Mouse (Mus musculus): ENCODE data around the gene Setdb2. TPM values are rescaled to one million over a fixed set of nuclear protein-coding genes. Genes with fewer than 3 reads are reported as not detected.

Gene Setdb2
- total RNA-seq (2021), result 1 to 10 TPM; 5.3 to 6.7 TPM
- long read RNA-seq, experiment 1, transcript Setdb2-205 (14 exons, 2,995 nt), result major isoform, 5 of 8 reads
- long read RNA-seq, experiment 1, partial matches to known transcripts, result 0 of 8 reads
- long read RNA-seq, experiment 1, other reads (novel, unspliced or antisense), result 3 of 8 reads
- long read RNA-seq, experiment 2, transcript Setdb2-205 (14 exons, 2,995 nt), result major isoform, 5 of 9 reads
- long read RNA-seq, experiment 2, partial matches to known transcripts, result 1 of 9 reads
- long read RNA-seq, experiment 2, other reads (novel, unspliced or antisense), result 3 of 9 reads

DNA sequence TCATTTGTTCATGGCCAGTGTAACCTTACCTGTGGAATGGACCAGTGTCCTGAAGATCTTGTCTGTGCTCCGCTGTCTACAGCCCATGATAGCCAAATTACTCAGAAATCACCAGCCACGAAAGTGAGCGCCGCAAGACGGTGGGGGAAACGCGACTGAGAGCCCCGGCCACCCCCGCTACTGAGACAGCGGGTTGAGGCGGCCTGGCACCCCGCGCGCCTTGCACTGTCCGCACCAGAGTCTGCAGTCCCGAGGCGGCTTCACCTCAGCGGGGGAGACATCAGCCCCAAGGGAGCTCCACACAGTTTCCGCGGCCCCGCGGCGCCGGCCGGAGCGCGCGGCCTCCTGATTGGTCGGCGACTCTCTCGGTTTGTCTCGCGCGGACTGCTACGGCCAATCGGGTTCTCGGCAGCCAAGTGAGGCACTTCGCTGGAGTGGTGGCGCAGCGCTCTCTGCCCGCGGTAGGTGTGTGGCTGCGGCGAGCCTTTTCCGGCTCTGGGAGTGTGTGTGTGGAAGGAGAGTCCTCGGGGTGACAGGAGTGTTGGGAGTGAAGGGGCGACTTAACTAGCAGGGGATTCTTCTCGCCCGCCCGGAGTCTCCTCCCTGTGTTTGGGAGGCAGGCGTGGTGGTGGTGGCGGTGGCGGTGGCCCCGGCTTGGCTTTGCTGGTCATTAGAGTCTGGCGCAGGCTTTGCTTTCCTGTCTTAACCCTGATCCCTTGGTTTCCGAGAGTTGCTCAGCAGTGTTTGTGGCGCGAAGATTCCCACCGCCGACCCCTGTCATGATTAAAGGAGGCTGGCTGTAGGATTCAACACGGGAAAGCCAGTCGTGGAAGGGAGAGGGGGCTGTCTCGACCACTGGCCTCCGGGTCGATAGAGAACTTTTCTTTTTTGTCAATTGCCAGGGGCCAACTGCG is at the start of gene Setdb2, which contains the start of gene Cab39l:
Setdb2 (minus strand) TSS at position 327 of the 914 bp plus-strand sequence.
Cab39l (plus strand) TSS at position 415 of the 914 bp plus-strand sequence.
- peak; percentile 97 for DNase-seq
- peak within 1 kb of the TSS; percentile 92 for H3K27ac ChIP-seq
- peak; percentile 40; the same call in 1 of the 2 replicates for TF ChIP-seq CTCF (IDR thresholded peaks at IDR 0.05)
- intact Hi-C loops (cut with DNase I), result loop anchor here (2.0 kb wide), 1 partner anchor 76 kb away; the partner anchor contains the start of gene Phf11d
- peak within 1 kb of the TSS; percentile 74 for H3K4me3 ChIP-seq

DNA sequence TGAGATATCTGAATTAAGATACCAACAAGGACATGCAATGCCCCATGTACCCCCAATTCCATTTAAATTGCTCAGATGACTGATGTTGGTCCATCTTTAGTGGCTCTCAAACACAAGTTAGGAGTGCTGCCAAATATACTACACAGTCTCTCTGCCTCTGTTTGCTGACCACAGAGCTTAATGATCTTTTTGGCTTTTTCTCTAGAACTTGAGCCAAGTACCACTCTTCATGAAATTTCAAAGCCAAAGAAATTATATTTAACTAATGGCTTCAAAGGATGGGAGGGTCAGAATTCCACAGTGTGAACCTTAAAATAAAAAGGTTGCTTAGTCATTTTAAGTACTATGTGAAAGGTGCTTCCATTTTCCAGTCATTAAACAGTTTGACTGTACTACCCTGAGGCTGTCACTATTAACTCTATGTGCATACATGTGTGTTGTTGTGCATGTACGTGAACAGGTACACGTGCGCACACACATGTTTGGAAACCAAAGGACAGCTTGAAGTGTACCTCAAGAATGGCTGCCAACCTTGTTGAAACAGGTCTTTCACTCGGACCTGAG is 44.6 kb upstream of the Setdb2 start:
- H3K27ac ChIP-seq, result no peak overlapping the region
- no peak overlapping the region for H3K4me3 ChIP-seq
- intact Hi-C loops (cut with DNase I), result no loop called here
- TF ChIP-seq CTCF (IDR thresholded peaks at IDR 0.05), result no peak
- no peak for DNase-seq

DNA sequence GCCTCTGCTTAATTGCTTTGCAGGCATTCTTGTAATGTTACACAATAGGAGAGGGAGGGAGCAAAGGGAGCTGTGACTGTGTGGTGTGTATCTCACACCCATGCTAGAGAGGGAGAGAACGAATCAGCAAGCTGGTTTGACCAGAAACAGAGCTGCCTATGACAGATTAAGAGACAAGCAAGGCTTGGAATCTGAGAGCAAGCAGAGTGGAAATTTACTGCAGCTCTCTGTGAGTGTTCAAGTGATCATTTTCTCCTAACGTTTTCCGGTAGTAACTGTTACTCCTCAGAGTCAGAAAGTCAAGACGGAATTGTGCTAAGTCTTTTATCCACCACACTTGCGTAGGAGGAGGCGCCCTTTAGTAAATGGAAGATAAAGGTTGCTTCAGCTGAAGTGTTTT is 38.0 kb upstream of the Setdb2 start:
- DNase-seq, result no peak
- TF ChIP-seq CTCF (IDR thresholded peaks at IDR 0.05), result no peak
- intact Hi-C loops (cut with DNase I), result no loop called here
- Histone ChIP-seq H3K4me3 (peak overlapping the region; percentile 62), H3K27ac (peak overlapping the region; percentile 72)

DNA sequence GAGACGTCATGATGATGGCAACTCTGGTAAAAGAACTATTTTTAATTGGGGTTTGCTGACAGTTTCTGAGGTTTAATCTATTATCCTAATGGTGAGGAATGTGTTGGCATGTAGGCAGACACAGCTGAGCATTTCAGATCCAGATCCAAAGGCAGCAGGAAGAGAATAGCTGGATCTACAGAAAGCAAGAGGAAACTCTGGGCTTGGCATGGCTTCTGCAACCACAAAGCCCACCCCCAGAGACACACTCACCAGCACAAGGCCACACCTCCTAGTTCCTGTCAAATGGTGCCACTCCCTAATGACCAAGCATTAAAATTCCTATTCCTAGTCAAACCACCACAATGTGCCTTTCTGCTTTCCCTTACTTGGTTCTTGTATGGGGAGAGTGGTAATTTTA is 30.1 kb upstream of the Setdb2 start:
- DNase-seq, result no peak
- Histone ChIP-seq H3K27ac (no peak overlapping the region), H3K4me3 (no peak overlapping the region)
- intact Hi-C loops (cut with DNase I), result no loop called here
- no peak for TF ChIP-seq CTCF (IDR thresholded peaks at IDR 0.05)

DNA sequence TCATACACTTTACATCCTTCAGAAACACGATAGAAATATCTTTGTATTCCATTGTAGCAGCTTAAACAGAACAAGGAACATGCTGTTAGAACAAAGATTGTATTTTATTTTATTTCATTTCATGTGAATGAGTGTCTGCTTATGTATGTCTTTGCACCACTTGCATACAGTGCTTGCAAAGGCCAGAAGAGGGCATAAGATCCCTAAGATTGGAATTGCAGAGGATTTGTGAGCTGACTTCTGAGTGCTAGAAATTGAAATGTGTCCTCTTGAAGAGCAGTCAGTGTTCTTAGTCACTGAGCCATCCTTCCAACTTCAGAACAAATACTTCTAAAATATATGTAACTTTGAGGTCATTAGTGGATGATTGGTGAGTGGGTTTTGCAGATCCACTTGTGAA is 27.1 kb upstream of the Setdb2 start:
- H3K27ac ChIP-seq, result no peak overlapping the region
- H3K4me3 ChIP-seq, result no peak overlapping the region
- DNase-seq, result no peak
- intact Hi-C loops (cut with DNase I), result loop anchor here (2.0 kb wide), 1 partner anchor 89 kb away; no protein-coding TSS in a partner anchor
- TF ChIP-seq CTCF (IDR thresholded peaks at IDR 0.05), result peak; percentile 71

DNA sequence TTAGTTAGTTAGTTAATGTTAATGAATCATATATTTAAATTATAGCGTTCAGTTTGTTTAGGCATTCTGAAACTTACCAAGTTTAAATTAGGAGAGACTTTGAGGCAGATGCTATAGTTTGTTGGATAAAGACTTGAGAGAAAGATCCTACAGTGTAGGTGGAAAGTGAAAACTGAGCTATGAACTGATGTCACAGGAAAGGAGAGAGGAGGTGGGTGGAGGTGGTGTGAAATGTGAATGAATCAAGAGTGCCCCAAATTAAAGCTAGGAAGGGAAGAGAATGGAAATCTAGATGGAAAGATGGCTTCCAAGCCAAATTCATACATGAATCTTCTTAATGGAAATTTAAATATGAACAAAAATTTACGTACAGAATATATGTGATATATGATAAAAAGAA is 25.8 kb upstream of the Setdb2 start:
- TF ChIP-seq CTCF (IDR thresholded peaks at IDR 0.05), result no peak
- intact Hi-C loops (cut with DNase I), result no loop called here
- DNase-seq, result no peak
- Histone ChIP-seq H3K4me3 (no peak overlapping the region), H3K27ac (no peak overlapping the region)

DNA sequence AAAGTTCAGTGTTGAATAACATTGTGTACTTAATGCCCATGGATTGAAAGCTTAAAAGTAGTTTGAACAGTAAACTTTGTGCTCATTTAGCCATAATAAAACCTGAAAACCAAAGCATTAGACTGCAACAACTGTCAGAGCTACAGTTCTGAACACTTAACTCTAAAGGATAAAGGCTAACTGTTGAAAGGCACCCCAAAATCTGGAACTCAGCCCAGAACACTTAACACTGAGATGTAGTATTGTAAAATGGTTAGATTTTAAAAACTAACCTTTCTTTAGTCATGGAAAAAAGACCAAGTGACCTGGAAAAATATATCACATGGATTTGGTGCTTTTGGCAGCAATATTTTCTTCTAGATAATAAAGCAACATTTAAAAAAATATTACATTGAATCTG is 7.3 kb upstream of the Setdb2 start:
- intact Hi-C loops (cut with DNase I), result no loop called here
- no peak overlapping the region for H3K4me3 ChIP-seq
- DNase-seq, result no peak
- H3K27ac ChIP-seq, result no peak overlapping the region
- TF ChIP-seq CTCF (IDR thresholded peaks at IDR 0.05), result no peak

DNA sequence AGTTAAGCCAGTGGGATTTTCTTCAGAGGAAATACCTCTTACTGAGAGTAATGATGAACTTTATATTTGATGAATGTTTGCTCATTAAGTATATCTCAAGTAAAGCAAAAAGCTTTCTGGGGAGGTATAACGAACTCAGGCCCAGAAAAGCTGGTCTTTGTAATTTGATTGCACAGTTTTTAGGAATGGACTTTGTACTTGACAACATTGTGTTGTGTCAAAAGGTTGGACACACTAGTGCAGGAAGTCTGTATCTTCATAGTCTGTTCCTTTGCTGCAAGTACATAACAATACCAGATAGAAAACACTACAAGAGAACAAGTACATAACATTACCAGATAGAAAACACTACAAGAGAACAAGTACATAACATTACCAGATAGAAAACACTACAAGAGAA is 4.7 kb upstream of the Setdb2 start:
- Histone ChIP-seq H3K4me3 (no peak overlapping the region), H3K27ac (no peak overlapping the region)
- DNase-seq, result no peak
- no peak for TF ChIP-seq CTCF (IDR thresholded peaks at IDR 0.05)
- intact Hi-C loops (cut with DNase I), result no loop called here

DNA sequence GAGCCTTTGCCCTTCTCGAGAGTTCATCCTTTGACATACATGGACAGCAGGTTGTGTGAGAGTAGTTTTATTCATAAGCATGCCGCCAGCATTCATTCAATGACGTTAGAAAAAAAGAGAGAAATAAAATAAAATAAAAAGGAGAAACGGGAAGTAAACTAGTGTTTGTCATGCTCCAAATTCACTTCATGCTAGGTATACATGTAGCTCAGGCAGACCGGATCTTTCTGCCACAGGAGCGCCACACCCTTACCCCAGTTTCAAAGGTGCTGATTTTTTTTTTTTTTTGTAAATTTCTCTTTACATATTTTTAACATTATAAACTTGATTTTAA is 755 bp upstream of the Setdb2 start:
- Histone ChIP-seq H3K27ac (peak overlapping the region; percentile 92), H3K4me3 (peak overlapping the region; percentile 74)
- no peak for DNase-seq
- no peak for TF ChIP-seq CTCF (IDR thresholded peaks at IDR 0.05)
- intact Hi-C loops (cut with DNase I), result loop anchor here (2.0 kb wide), 1 partner anchor 77 kb away; the partner anchor contains the start of gene Phf11d

DNA sequence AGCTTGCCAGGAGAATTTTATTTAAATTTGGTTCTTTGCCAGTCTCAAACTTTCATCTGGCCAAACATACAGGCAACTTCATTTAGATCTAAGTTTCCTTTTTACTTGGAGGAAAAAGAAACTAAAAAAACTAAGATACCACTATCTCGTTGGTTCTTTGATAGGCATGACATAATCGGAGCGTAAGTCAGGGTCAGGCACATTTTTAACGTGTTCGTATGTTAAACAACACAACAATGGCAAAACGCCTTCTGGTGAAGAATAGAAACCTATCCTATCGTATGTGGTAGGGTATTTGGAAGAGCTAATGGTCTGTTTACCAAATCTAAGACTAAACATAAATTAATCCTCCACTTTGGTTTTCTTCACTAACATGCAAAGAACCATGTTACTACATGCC is 645 bp downstream of the Setdb2 start:
- no peak for DNase-seq
- H3K27ac ChIP-seq, result peak overlapping the region; percentile 92
- H3K4me3 ChIP-seq, result peak overlapping the region; percentile 74
- TF ChIP-seq CTCF (IDR thresholded peaks at IDR 0.05), result no peak
- intact Hi-C loops (cut with DNase I), result loop anchor here (2.0 kb wide), 1 partner anchor 75 kb away; the partner anchor contains the start of gene Phf11d

DNA sequence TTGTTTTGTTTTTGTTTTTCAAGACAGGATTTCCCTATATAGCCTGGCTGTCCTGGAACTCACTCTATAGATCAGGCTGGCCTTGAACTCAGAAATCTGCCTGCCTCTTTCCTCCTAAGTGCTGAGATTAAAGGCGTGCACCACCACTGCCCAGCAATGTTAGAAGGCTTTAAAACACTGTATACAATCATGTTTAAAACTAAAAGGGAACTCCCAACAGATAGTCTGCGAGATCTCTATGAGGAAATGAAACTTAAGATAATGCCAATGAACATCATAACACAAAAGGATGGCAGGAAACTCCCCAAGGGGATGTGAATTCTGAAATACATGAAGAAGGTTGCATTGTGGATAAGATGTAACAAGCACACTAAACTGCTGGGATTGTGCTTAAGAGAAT is 2.2 kb downstream of the Setdb2 start:
- DNase-seq, result no peak
- no peak overlapping the region for H3K27ac ChIP-seq
- H3K4me3 ChIP-seq, result no peak overlapping the region
- intact Hi-C loops (cut with DNase I), result no loop called here
- no peak for TF ChIP-seq CTCF (IDR thresholded peaks at IDR 0.05)

DNA sequence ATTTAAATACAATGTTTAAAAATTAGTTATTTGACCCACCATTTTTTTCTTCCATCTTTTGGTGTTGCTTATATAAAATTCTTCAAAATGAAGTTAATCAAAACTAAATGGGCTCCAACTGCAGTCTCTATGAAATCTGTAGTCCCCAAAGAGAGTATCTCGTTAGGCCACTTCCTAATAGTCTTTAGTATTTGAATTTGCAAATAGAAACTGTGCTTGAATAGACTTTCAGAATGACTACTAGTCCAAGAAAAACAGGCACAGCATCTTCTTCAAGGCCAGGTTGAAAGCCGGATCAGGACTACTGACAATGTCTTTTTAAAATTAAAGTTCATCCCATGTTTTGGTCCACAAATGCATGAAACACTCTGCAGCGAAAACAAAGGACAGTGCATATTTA is 3.3 kb downstream of the Setdb2 start:
- no peak overlapping the region for H3K4me3 ChIP-seq
- intact Hi-C loops (cut with DNase I), result no loop called here
- TF ChIP-seq CTCF (IDR thresholded peaks at IDR 0.05), result no peak
- DNase-seq, result no peak
- H3K27ac ChIP-seq, result no peak overlapping the region

DNA sequence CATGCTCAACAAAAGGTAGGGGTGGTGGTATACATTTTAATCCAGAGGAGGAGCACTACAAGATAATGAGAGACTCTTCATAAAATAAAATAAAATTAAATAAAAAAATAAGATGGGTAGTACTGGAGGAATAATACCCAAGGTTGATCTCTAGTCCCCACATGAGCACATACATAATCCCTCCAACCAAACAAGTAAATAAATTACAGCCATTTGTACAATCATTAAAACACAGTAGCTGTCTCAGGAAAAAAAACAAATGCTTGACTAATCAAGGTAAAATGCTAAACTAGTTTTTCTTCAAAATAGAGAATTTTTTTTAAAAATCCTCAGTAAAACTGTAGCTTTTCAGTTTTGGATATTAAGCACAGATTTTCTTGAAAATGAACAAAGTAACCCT is 5.5 kb downstream of the Setdb2 start:
- no peak for TF ChIP-seq CTCF (IDR thresholded peaks at IDR 0.05)
- no peak overlapping the region for H3K27ac ChIP-seq
- no peak for DNase-seq
- intact Hi-C loops (cut with DNase I), result no loop called here
- H3K4me3 ChIP-seq, result no peak overlapping the region

Measured in gastrocnemius, adult 2 months (tissue).